Mouse (Mus musculus) lung, postnatal 10 days (tissue): ENCODE data around the gene Zfp1.

Experiments used
- DNase-seq: peaks from one replicate; pipeline ENCODE4 v3.0.0; 2021

The Zfp1 gene

GRCm38 (mm10) chr8:111678848-111679247 is 35.6 kb downstream of the Zfp1 start:
- DNase-seq = no peak

- peak; percentile 33 for DNase-seq
Observed at GRCm38 (mm10) chr8:111680423-111681028, 37.3 kb downstream of the Zfp1 start.

GRCm38 (mm10) chr8:111681153-111681552 is 38.0 kb downstream of the Zfp1 start:
- no peak for DNase-seq

GRCm38 (mm10) chr8:111682521-111682920 is 39.3 kb downstream of the Zfp1 start:
- DNase-seq = no peak

- DNase-seq = no peak
Observed at GRCm38 (mm10) chr8:111686881-111687280, 43.7 kb downstream of the Zfp1 start.

GRCm38 (mm10) chr8:111690960-111691445 is 47.8 kb downstream of the Zfp1 start, which contains the start of gene Ctrb1:
Gene Ctrb1, minus strand, starts transcription at chr8:111691010.
- no peak for DNase-seq

- peak; percentile 51 for DNase-seq
Observed at GRCm38 (mm10) chr8:111693261-111693741, 50.1 kb downstream of the Zfp1 start.

GRCm38 (mm10) chr8:111695441-111695840 is 52.2 kb downstream of the Zfp1 start:
- no peak for DNase-seq

GRCm38 (mm10) chr8:111697655-111698054 is 54.5 kb downstream of the Zfp1 start:
- no peak for DNase-seq

GRCm38 (mm10) chr8:111699035-111699434 is 55.8 kb downstream of the Zfp1 start:
- no peak for DNase-seq

- DNase-seq = no peak
Observed at GRCm38 (mm10) chr8:111700201-111700600, 57.0 kb downstream of the Zfp1 start.

- DNase-seq = no peak
Observed at GRCm38 (mm10) chr8:111700740-111701139, 57.5 kb downstream of the Zfp1 start.

GRCm38 (mm10) chr8:111701380-111701779 is 58.2 kb downstream of the Zfp1 start:
- DNase-seq = no peak

GRCm38 (mm10) chr8:111704585-111704984 is 61.4 kb downstream of the Zfp1 start:
- DNase-seq = no peak

- DNase-seq = no peak
Observed at GRCm38 (mm10) chr8:111705222-111705621, 62.0 kb downstream of the Zfp1 start.

- DNase-seq = no peak
Observed at GRCm38 (mm10) chr8:111705699-111706098, 62.5 kb downstream of the Zfp1 start.

- no peak for DNase-seq
Observed at GRCm38 (mm10) chr8:111708265-111708664, 65.1 kb downstream of the Zfp1 start.

GRCm38 (mm10) chr8:111709223-111709622 is 66.0 kb downstream of the Zfp1 start:
- no peak for DNase-seq

- DNase-seq = no peak
Observed at GRCm38 (mm10) chr8:111710777-111711485, 67.7 kb downstream of the Zfp1 start.

- DNase-seq = no peak
Observed at GRCm38 (mm10) chr8:111712135-111712534, 68.9 kb downstream of the Zfp1 start.

GRCm38 (mm10) chr8:111712588-111712987 is 69.4 kb downstream of the Zfp1 start:
- peak; percentile 83 for DNase-seq

- no peak for DNase-seq
Observed at GRCm38 (mm10) chr8:111713291-111713690, 70.1 kb downstream of the Zfp1 start.

GRCm38 (mm10) chr8:111713817-111714216 is 70.6 kb downstream of the Zfp1 start:
- DNase-seq = no peak

GRCm38 (mm10) chr8:111714295-111714694 is 71.1 kb downstream of the Zfp1 start:
- DNase-seq = no peak
